Mouse (Mus musculus): ENCODE data around the gene Tigd3.

Tigd3 gene

DNA sequence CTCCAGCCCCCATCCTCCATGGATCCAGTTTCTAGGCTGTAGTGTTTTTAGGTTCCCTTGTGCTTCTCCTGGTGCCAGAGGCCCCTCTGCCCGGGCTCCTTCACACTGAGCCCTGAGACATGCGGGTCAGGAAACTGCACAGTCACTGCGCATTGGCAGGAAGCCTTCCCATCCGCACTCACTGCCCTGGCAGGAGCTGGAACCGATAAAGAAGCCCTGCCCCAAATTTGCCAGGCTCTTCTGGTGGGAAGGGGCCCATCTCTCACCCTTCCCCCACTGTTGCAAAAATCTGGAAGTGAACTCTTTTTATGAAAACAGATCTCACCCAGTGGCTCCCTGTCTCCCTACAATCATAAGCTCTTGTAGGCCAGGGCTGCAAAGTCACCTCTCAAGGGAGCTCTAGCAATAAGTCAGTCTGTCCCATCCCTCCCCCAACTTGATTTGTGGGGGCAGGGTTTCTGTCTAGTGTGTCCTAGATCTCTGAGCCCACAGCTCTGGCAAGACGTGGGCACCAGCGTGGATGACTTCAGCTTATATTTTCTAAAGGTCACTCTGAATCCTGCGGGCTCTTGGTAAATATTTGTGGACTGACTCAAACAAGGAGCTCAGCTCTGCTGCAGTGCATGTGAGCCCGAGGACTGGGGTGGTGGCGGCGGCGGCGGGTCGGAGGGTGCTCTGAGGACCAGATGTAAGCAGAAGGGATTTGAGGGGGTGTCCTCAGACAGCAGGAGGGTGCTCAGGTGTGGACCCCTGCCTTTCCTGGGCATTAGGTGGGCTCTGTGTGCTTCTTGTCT lies 45.7 kb downstream of the Tigd3 start:
- in situ Hi-C loops (cut with MboI, MseI), result no loop called here

DNA sequence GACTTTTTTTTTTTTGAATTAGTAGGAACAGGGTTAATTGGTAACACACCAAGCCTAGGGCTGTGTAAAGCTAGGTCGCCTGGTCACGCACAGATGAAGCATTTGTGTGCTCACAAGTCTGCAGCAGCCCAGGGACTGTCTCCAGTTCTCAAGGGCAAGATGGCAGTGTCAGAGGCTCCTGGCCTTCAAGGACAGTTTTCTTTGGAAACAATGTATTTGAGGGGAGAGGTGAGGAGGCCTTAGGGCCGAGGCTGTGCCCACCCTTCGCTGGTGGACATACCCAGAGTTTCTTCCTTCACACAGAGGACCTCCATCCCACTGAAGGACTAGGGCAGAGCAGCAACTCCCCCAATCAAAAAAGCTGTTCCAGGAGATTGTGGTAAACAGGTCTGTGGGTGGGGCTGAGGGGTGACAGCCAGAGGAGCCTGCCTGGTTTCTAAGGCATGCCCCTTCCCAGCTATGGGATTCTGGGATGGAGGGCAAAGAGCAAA lies 46.6 kb downstream of the Tigd3 start:
- in situ Hi-C loops (cut with MboI, MseI), result no loop called here

DNA sequence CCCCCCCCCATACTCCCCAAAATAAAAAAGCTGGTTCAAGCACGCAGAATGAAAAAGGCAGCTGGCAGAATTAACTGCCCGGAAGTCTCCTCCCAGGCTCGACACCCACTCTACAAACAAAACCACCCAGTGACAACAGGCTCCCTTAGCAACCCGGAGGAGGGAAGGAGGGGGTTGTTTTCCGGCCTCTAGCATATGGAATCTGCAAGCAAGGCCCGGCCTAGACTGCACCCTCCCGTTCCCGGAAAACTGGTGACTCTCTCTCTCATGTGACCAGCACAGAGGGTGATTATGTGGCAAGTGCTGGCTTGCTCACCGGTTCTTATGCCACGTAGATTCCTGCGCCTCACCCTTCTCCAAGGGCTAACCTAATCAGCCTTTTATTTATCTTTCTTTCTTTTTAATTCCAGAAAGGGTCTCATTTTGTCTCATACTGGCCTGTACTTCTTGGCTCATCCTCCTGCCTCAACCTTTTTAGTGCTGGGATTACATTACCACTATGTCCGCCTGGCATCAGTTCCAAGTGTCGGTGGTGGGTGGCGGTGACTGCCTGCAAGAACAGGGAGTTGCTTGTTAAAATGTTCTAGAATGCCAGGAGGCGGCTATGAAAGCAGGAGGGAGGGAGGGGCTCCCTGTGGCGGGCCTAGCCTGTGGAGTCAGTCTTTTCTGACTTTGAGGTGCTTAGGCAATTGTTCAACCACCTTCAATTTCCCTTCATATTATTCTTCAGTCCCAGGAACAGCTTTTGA lies 47.2 kb downstream of the Tigd3 start:
- in situ Hi-C loops (cut with MboI, MseI), result no loop called here

DNA sequence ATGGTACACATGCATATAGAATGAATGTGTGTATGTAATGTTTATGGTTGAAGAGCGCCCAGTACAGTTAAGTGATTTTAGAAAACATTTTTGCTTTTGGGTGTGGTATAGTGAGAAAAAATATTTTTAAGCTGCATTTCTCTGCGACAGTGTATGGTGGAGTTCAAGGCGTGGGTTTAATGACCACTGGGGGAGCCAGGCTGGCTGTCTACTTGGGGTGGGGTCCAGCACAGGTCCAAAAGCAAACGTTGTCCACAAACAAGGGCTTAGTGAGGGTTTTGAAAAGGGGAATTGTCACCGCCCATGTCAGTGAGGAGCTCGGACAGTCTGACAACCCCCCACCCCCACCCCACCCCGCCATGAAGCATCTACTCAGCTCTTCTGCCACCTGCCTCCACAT lies 47.8 kb downstream of the Tigd3 start:
- in situ Hi-C loops (cut with MboI, MseI), result no loop called here

DNA sequence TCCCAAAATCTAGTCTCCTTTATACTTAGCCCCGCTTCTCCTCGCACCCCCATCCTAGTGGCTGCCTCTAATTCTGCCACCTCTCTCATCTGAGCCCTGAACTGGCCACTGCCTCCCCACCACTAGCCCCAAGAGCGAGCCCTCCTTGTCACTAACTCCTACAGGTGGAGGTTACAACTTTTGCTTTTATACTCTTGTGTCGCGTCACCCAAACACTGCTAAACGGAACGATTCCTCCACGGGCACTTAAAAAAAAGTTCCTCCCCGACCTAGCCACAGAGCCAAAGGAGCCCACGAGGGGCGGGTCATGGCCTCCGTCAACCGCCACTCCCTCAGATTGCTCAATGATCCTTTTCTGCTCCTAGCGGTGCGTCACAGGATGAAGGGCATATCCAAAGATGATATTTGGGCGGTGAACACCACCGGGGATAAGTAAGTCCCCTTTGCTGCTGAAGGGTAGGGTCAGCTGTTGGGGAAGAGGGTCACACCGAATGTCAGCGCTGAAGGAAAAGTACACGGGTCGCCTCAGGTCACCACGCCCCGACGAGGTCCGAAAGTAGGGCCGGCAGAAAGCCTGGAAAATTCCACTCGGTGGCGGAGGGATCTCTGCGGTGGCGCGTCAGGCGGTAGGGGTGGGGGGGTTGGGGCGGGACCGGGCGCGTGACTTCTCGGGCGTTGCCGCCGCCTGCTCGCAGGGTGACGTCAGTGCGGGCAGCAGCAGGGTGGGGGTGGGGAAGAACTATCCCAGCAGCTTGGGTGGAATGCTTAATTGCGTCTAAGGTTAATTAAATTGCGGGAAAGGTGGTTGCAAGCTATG lies 48.4 kb downstream of the Tigd3 start:
- in situ Hi-C loops (cut with MboI, MseI), result no loop called here

DNA sequence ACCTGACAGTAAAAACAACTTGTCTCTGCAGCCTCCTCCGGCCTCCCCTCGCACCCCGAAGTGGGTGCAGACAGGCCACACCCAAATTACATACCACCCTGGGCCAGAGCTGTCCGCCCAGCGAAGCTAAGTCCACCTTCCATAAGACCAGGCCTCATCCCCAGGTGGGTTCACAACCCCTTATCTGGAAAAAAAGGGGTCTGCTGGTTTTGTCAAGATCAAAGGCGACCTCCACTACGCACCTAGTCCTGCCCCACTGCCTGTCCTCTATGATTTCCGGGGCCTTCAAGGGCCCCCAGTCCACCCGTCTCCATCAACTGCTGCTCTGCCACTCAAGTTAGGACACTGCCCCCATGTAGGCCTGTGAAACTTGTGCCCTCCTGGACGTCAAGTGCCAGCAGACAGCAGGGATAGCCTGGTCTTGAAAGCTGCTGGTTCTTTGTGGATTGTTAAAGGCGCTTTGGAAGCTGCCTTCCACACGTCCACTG lies 49.1 kb downstream of the Tigd3 start:
- in situ Hi-C loops (cut with MboI, MseI), result loop anchor here (5.0 kb wide), 1 partner anchor 32 kb away; the partner anchor contains the start of genes Frmd8 and Slc25a45

DNA sequence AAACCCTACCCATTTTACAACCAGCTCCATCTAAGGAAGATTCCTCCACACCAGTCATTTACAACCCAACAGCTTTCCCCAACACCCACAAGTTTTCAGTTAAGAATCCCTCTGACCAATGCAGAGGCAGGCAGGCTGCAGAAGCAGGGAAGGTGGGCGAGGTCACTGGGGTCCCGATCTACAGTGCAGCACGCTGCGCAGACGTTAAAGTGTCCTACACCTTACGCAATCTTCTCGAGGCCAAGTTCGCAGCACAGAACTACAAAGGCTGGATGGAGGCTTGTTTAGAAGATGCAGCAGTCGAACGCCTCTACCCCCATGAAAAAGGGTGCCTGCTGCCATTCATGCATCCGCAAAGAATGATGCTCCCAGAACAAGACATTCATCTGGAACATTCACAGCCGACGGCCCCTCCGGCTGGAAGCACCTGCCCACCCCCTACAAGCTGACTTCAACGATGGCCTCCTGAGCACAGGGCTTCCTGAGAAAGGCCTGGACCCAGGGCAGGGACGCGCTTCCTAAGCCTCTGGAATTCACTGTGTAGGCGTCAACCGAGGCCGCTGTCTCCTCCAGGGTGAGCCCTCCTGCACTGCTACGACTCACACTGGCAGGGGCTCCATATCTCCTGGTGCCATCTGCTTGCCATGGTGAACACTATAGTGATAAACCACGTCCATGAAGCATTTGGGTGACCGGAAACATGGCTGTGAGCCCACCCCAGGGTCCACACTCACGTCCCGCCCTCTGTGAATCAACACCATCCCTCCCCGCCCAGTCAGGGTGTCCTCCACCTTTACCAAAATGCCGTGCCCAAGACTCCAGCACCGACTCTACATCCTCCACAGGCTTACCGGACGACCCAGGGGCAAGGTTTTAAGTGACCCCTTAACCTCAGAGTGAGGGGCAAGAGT lies 49.9 kb downstream of the Tigd3 start:
- in situ Hi-C loops (cut with MboI, MseI), result loop anchor here (5.0 kb wide), 1 partner anchor 33 kb away; the partner anchor contains the start of genes Frmd8 and Slc25a45

DNA sequence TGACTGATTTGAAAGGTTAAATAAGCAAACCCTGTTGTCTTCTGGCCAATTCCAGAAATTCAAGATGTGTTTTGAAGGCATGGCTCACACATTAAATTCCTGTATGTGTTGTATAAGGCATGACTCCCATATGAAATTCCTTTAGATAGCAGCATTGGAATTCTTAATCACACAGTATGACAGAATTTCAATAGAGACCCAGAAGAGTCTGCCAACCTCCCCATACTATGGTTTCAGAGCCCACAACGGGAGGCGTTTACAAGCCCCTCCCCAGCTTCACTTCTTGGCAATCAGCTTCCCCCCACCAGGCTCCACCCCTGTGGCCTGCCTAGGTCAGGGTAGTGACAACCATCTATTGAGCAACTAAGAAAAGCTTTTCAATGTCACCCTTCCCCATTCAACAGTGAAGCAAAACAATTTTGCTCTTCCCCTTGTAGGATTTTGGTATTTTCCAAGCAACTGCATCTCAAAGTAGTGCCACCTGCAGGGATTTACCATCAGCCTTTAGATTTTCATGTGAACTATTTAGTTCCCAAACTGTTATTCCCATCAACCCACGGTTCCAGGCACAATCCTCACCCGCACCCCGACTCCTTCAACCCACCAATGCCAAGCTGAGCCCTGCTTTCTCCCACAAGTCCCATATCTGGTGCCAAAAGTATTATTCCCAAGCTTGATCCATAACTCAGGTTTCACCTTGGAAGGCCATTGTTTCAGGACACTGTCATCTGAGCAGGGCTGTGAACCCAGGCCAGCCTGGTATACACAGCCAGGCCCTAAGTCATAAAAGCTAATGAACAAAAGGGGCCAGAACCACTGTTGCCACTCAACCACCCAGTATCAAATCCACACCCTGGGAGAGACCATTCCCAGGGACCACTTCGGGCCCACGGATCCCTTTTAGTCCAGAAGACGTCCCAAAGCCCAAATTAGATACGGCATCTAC lies 50.9 kb downstream of the Tigd3 start:
- in situ Hi-C loops (cut with MboI, MseI), result loop anchor here (5.0 kb wide), 1 partner anchor 34 kb away; the partner anchor contains the start of genes Frmd8 and Slc25a45

DNA sequence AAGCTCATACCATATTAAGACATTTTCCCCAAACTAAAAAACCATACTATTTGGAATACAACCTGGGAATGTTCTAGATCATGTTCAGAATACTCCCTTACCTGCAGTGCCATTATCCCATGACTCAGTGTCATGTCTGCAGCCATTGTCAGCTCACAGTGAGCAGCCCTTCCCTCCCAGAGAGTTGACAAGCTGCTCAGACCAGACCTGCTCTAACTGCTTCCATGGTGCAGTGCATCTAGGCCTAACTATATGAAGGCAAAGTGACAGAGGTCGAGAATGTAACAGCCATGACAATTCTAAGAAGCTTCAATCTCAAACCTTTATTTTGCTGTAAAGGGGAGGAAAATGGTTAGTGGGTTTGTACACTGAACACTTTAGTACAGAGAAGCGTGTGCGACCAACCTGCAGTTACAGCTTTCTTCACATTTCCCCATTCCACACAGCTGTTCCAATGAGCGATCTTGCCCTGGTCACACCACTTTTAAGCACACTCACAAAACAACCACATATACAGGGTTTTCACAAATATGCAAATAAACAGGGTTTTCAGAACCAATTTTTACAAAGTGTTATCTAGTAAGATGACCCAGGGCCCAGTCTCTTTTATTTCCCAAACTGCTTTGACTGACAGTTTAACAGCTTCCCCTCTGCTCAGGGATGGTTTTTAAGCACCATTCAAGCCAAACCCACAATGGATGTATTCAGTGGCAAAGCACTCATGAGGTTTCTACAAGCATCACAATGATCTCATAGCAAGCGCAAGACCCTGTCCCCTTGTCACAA lies 51.8 kb downstream of the Tigd3 start:
- in situ Hi-C loops (cut with MboI, MseI), result loop anchor here (5.0 kb wide), 1 partner anchor 35 kb away; the partner anchor contains the start of genes Frmd8 and Slc25a45

DNA sequence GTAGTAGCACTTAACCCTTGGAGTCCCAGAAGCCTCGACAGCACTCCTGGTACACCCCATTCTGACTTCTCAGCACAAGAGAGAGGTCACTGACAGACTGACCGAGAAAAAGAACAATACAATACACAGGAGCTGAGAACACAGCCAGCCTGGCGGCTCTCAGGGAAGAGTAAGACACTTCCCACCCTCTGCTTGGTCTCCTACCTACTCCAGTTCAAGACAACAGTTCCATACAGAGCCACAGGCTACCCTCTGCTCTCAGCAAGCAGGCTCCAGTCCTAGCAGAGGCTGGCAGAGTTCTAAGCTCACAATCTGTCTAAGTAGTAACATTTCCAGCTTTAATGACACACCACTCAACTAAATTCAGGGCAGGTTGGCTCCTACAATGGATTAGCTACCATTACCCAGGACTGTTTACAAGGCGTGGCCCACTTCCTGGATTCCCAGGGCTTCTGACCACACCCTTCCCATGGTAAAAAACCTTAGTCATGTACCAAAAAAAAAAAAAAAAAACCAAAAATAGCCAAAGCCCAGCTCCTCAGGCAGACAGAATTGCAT lies 52.5 kb downstream of the Tigd3 start:
- in situ Hi-C loops (cut with MboI, MseI), result loop anchor here (5.0 kb wide), 1 partner anchor 36 kb away; the partner anchor contains the start of genes Frmd8 and Slc25a45
